Mouse (Mus musculus) MN1 (cell line): Measurements from ENCODE around the gene Cyb5r1.

ENCODE experiments used
- DNase-seq: peaks from one replicate; pipeline ENCODE4 v3.0.0-alpha.2; 2016; ENCODE audit warnings: low spot score

Gene Cyb5r1

DNA sequence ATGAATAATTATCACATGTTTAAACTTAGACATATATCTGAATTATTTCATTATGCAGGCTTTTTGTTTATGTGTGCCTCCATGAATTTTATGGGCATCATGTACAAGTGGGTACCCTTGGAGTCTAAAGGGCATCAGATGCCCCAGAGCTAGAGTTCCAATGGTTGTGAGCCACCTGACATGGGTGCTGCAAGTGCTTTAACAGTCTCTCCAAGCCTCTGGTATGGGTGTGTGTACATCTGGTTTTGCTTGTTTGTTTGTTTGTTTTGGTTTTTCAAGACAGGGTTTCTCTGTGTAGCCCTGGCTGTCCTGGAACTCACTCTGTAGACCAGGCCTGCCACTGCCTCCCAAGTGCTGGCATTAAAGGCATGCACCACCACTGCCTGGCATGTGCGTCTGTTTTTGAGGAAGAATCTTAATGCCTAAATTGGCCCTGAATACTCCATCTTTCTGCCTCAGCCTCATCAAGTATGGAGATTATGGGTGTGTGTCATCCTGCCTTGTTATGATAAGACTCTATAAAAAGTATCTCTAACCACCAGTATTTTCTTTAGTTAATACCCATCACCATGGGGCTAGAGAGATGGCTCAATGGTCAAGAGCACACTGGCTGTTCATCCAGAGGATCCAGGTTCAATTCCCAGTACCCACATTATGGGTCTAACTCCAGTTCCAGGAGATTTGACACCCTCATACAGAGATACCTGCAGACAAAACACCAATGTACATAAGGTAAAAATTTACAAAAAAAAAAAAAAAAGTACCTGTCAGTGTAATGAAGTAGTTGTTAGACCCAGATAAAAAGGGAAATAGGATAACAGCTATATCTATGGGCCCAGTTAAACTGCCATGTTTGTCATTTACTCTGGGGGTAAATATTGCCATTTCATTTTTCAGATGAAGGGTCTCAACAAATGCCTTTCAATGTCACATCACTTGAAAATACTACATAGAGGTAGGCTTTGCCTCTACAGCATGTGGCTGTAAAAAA, 55.2 kb downstream of the Cyb5r1 start:
- no peak for DNase-seq
